Mouse (Mus musculus) midbrain, postnatal 0 days (tissue): ENCODE measurements around the gene Zap70. TPM values are rescaled to one million over a fixed set of nuclear protein-coding genes. Genes with fewer than 3 reads are reported as not detected.

ENCODE experiments used
- ATAC-seq: fragments of 200-750 bp; cut with Nextera tagmentation; 2 replicates; pipeline ENCODE4 v1.8.0; 2017; ENCODE audit warnings: moderate number of reproducible peaks, mild to moderate bottlenecking, moderate TSS enrichment, moderate library complexity; ENCODE audit not compliant: low FRiP score
- DNase-seq: peaks from one replicate; pipeline ENCODE4 v3.0.0-alpha.2; 2015; ENCODE audit warnings: low spot score
- H3K27ac ChIP-seq: fragments of 300-500 bp; sonication (generic); 2 replicates; pipeline ENCODE4 v1.5.1; 2014; ENCODE audit warnings: low read depth, mild to moderate bottlenecking, low read length, mixed read lengths
- H3K27me3 ChIP-seq: fragments of 300-500 bp; sonication (generic); 2 replicates; pipeline ENCODE4 v1.6.1; 2014; ENCODE audit warnings: low read length, control low read depth, mixed read lengths; ENCODE audit not compliant: insufficient read depth
- H3K36me3 ChIP-seq: fragments of 300-500 bp; sonication (generic); 2 replicates; pipeline ENCODE4 v1.6.1; 2014; ENCODE audit warnings: low read length, control low read depth, mixed read lengths; ENCODE audit not compliant: insufficient read depth
- H3K4me1 ChIP-seq: fragments of 300-500 bp; sonication (generic); 2 replicates; pipeline ENCODE4 v1.6.1; 2014; ENCODE audit warnings: mild to moderate bottlenecking, control low read depth, antibody characterized with exemption, low read length, mixed read lengths; ENCODE audit not compliant: insufficient read depth
- H3K4me2 ChIP-seq: fragments of 300-500 bp; sonication (generic); 2 replicates; pipeline ENCODE4 v1.6.1; 2014; ENCODE audit warnings: low read depth, mild to moderate bottlenecking, low read length, mixed read lengths; ENCODE audit not compliant: poor library complexity, severe bottlenecking
- H3K4me3 ChIP-seq: fragments of 300-500 bp; sonication (generic); 2 replicates; pipeline ENCODE4 v1.5.1; 2014; ENCODE audit warnings: low read depth, mild to moderate bottlenecking, low read length, moderate library complexity
- H3K9ac ChIP-seq: fragments of 300-500 bp; sonication (generic); replicated peaks from 2 replicates; pipeline ENCODE4 v1.6.1; 2014; ENCODE audit warnings: mild to moderate bottlenecking, low read length, moderate library complexity, mixed read lengths; ENCODE audit not compliant: poor library complexity, severe bottlenecking
- H3K9me3 ChIP-seq: fragments of 300-500 bp; sonication (generic); 2 replicates; pipeline ENCODE4 v1.6.1; 2016; ENCODE audit warnings: low read length, control low read depth
- CTCF ChIP-seq: IDR thresholded peaks from 2 replicates; pipeline ENCODE4 v1.5.1; 2016; ENCODE audit warnings: antibody characterized with exemption, mild to moderate bottlenecking
- WGBS: fragments of 180-500 bp; shearing (Covaris S2); extraction: QIAGEN DNeasy Blood & Tissue Kit; methylation state at CpG from one replicate; pipeline ENCODE4 v1.1.7; 2014; 5-methylcytosine and 5-hydroxymethylcytosine counted together
- polyA plus RNA-seq: library from polyadenylated mRNA; unstranded; fragments of >200 nt; fragmentation: Nextera tagmentation; extraction: Ambion mirVana; gene quantifications from 2 replicates; pipeline ENCODE4 v1.2.1, GENCODE M21; 2015
- total RNA-seq: library from RNA; depleted of rRNA; stranded (reverse); fragments of >200 nt; gene quantifications from 2 replicates; pipeline ENCODE4 v1.2.3, GENCODE M21; 2014

The Zap70 gene
- total and polyA plus RNA-seq, 2 experiments from 2014 or later, result 2.6 to 3.3 TPM

DNA sequence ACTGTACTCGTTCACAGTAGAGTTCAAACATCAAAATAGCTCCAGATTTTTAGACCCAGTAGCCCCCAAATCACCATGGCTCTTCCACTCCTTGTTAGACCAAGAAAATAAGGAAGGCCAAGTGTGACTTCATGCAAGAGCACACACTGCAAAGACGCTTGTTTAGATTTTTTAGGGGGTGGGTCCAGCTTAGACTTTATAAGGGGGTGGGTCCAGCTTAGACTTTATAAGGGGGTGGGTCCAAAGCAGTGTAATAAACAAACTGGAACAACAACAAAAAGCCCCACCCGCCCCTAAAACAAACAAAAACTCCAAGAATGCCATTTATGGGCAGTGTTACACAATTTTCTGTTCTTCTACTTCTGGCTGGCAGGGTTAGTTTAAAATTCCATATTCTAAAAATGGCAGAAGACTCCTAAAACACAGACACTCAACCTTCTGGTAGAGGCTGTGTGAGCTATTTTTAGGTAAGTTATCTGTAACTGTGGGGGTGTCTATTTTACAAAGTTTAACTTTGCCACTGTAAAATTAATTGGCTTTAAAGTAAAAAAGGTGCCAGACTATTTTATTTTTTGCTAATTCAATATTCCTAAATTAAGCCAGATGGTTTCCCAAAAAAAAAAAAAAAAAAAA is 38.9 kb downstream of the Zap70 start:
- Histone ChIP-seq H3K4me3 (no peak overlapping the region), H3K9me3 (no peaks in the 10 kb centered on the region), H3K27ac (no peak overlapping the region), H3K4me2 (no peak overlapping the region), H3K9ac (no peak overlapping the region), H3K4me1 (no peaks in the 10 kb centered on the region), H3K36me3 (peaks cover 77% of the 10 kb centered on the region), H3K27me3 (no peaks in the 10 kb centered on the region)
- DNase-seq, result no peak
- no peak for ATAC-seq
- WGBS, result 87% methylated on average over 3 of the region's 3 CpGs
- no peak for TF ChIP-seq CTCF

DNA sequence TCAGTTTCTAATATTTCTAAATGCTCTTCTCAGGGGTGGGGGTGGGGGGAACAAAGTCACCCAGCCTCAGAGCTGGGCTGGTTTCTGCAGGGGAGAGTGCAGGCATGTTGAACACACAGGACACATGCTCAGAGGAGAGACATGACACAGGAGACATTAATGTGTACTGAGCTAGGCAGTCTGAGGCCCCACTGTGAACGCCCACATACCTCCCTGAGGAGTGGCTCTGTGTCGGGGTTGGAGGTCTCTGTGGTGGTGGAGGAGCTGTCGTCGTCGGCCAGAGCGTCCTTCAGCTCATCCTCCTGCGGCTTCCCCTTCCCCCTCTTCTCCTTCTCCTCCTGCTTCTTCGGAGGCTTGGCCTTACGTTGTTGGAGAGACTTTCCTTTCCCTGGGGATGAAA is 42.7 kb downstream of the Zap70 start:
- H3K27me3 ChIP-seq, result no peaks in the 10 kb centered on the region
- H3K9ac ChIP-seq, result no peak overlapping the region
- H3K27ac ChIP-seq, result no peak overlapping the region
- 77% methylated on average over 9 of the region's 9 CpGs for WGBS
- H3K9me3 ChIP-seq, result no peaks in the 10 kb centered on the region
- no peak overlapping the region for H3K4me2 ChIP-seq
- H3K4me1 ChIP-seq, result no peaks in the 10 kb centered on the region
- ATAC-seq (no peak), DNase-seq (no peak)
- H3K4me3 ChIP-seq, result no peak overlapping the region
- H3K36me3 ChIP-seq, result peaks cover 71% of the 10 kb centered on the region
- TF ChIP-seq CTCF, result no peak

DNA sequence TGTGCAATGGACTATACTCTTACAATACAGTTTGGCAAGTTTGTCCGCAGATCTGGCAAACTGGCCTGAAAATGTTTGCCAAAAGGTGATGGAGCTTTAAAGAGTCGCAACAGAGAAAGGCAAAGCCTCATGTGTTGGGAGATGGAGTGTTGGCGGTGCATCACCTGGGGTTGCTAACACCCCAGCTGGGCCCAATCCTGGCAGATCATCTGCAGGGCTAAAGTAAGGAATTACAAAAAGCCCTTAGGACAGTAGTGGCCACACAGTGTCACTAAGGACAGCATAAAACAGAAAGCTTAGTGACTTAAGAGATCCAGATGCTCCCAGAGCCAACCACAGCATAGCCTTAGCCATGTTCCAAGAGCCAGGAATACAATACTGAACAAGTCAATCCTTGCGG is 43.2 kb downstream of the Zap70 start:
- no peak for ATAC-seq
- WGBS, result 94% methylated on average over 4 of the region's 4 CpGs

DNA sequence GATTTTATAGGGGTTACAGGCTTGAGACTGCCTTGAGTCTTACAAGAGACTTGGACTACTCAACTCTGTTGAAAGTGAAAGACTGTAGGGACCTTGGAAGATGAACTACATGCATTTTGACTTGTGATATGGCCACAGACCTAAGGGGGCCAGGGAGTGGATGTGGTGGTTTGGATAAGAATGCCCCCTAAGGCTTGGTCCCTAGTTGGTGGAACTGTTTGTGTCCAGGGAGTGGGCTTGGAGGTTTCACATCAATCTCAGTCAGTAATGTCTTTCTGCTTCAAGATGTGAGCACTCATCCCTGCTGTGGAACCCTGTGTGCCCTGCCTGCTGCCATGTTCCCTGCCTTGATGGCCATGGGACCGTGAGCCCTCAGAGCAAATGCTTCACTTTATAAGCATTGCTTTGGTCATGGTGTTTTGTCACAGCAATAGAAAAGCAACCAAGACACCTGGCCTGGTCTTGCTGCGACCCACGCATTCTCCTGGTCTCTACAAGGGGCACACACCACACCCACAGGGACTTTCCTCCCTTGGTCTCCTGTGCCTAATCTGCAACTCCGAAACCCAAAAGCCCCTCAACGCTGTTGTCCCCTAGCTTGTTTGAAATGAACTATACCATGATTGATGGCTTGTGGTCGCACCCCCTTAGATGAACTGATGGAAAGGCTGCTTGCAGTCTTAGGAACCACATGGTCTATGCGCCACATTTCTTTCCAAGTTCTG is 44.7 kb downstream of the Zap70 start:
- no peak overlapping the region for H3K27ac ChIP-seq
- DNase-seq, result no peak

More for the DNA sequence above, 43.2 kb downstream of the Zap70 start:
- H3K4me3 ChIP-seq, result no peak overlapping the region
- H3K36me3 ChIP-seq, result peaks cover 66% of the 10 kb centered on the region
- H3K4me1 ChIP-seq, result no peaks in the 10 kb centered on the region
- no peaks in the 10 kb centered on the region for H3K27me3 ChIP-seq
- no peak for DNase-seq
- no peak overlapping the region for H3K4me2 ChIP-seq
- no peak for TF ChIP-seq CTCF
- H3K27ac ChIP-seq, result no peak overlapping the region
- H3K9ac ChIP-seq, result no peak overlapping the region
- H3K9me3 ChIP-seq, result no peaks in the 10 kb centered on the region

DNA sequence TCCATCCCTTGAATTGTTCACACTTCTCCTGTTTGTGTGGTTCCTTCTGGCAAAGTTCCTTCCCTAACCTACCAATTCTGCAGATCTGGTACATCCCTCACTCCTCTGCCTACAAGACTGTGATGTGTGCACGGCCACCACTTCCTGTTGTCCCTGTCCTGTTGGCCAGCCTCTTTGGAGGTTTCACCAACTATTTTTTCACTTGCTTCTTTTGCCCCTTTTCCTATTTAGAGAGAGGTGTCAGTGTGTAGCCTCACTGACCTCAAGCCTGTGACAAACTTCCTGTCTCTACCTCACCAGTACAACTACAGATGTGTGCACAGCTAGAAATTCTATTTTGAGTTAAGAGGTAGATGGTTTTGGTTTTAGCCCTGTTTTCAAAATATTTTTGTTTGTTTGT is 45.5 kb downstream of the Zap70 start:
- no peak overlapping the region for H3K9ac ChIP-seq
- no peak overlapping the region for H3K27ac ChIP-seq
- H3K4me2 ChIP-seq, result no peak overlapping the region
- no peaks in the 10 kb centered on the region for H3K9me3 ChIP-seq
- TF ChIP-seq CTCF, result no peak
- H3K36me3 ChIP-seq, result peaks cover 74% of the 10 kb centered on the region
- 94% methylated on average over 1 of the region's 1 CpGs for WGBS
- DNase-seq, result no peak
- no peak overlapping the region for H3K4me3 ChIP-seq
- no peaks in the 10 kb centered on the region for H3K27me3 ChIP-seq
- no peaks in the 10 kb centered on the region for H3K4me1 ChIP-seq
- ATAC-seq, result no peak

More for the DNA sequence above, 44.7 kb downstream of the Zap70 start:
- H3K36me3 ChIP-seq, result peaks cover 74% of the 10 kb centered on the region
- no peaks in the 10 kb centered on the region for H3K9me3 ChIP-seq
- H3K4me3 ChIP-seq, result no peak overlapping the region
- H3K9ac ChIP-seq, result no peak overlapping the region
- WGBS, result 98% methylated on average over 7 of the region's 7 CpGs
- H3K27me3 ChIP-seq, result no peaks in the 10 kb centered on the region
- no peak for TF ChIP-seq CTCF
- H3K4me1 ChIP-seq, result no peaks in the 10 kb centered on the region
- no peak overlapping the region for H3K4me2 ChIP-seq
- ATAC-seq, result no peak

DNA sequence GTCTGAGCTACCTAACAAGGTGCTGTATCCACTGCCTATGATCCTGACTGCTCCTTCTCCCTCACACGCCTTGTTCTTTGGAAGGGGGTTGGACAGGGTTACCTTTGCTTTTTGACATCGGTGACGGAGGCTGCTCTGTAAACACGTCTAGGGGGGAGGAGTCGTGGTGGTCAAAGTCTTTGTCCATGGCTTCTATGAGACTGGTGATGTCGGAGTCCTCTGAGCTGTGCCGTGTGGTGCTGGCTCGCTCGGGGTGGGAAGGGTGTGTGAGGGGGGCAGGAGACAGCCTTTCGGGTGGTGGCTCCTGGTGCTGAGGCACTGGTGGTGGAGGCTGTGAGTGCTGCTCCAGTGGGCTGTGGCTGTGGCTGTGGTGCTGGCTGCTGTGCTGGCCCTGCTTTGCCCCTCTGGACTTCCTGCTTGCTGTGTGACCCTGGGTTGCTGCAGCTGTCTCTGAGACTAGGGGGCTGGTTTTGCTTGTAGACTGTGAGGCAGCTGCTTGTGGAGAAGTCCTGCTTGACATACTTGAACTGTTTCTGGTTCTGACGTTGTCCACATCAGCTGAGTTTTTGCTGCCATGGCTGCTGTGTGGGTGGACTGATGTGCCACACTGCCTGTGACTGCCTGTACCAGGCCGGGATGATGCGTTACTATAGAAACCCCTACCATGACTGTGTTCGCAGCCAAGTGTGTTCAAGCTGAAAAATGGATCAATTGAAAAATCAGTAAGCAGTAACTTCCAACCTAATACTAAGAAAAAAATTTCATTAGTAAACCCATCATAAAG is 46.4 kb downstream of the Zap70 start:
- 93% methylated on average over 14 of the region's 14 CpGs for WGBS
- Histone ChIP-seq H3K4me3 (no peak overlapping the region), H3K27me3 (no peaks in the 10 kb centered on the region), H3K4me1 (no peaks in the 10 kb centered on the region), H3K27ac (no peak overlapping the region), H3K4me2 (no peak overlapping the region), H3K9ac (no peak overlapping the region), H3K36me3 (peaks cover 72% of the 10 kb centered on the region), H3K9me3 (no peaks in the 10 kb centered on the region)
- no peak for TF ChIP-seq CTCF
- DNase-seq (no peak), ATAC-seq (no peak)
